Mouse (Mus musculus): ENCODE data around the gene Madd.
A peak's percentile ranks its signal among the peaks of the same experiment; 100 is the strongest.

Gene Madd

GRCm38 (mm10) chr2:91096524-91096923, 87.1 kb downstream of the Madd start:
- DNase-seq (ENCODE audit: low spot score) = no peak

- DNase-seq (ENCODE audit: low spot score) = no peak
Observed at GRCm38 (mm10) chr2:91090827-91091226, 92.8 kb downstream of the Madd start.

- DNase-seq (ENCODE audit: low spot score) = peak; percentile 73
Observed at GRCm38 (mm10) chr2:91090208-91090607, 93.4 kb downstream of the Madd start.

- no peak for DNase-seq (ENCODE audit: low spot score)
Observed at GRCm38 (mm10) chr2:91088987-91089386, 94.7 kb downstream of the Madd start.

GRCm38 (mm10) chr2:91087453-91087852, 96.2 kb downstream of the Madd start:
- no peak for DNase-seq (ENCODE audit: low spot score)
